Mouse (Mus musculus) spleen, postnatal 10 days (tissue): Measurements from ENCODE around the gene Arhgap15.

ENCODE experiments used
- DNase-seq, 2 experiments: peaks; one replicate each; pipeline ENCODE4 v3.0.0; 2021 to 2022; ENCODE audit warnings: low spot score in 2 of 2

Arhgap15 gene

DNA sequence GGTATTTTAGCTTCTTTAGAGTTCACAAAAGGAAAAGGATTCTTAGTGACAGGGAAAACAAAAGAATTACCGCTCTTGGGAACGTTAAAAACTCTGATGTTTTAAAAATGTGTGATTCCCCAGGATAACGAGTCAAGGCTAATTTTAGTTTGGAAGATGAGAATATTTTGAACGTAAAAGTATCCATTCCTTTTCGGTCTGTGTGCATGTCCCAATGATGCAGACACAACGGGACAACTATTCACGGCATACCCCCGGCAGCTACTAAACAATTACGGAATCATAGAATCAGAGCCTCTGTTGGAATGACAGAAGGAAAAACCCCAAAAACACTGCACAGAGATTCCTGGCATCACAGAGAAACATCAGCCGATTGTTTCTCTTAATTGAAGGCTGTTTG, 281.2 kb downstream of the Arhgap15 start:
- no peak for DNase-seq

DNA sequence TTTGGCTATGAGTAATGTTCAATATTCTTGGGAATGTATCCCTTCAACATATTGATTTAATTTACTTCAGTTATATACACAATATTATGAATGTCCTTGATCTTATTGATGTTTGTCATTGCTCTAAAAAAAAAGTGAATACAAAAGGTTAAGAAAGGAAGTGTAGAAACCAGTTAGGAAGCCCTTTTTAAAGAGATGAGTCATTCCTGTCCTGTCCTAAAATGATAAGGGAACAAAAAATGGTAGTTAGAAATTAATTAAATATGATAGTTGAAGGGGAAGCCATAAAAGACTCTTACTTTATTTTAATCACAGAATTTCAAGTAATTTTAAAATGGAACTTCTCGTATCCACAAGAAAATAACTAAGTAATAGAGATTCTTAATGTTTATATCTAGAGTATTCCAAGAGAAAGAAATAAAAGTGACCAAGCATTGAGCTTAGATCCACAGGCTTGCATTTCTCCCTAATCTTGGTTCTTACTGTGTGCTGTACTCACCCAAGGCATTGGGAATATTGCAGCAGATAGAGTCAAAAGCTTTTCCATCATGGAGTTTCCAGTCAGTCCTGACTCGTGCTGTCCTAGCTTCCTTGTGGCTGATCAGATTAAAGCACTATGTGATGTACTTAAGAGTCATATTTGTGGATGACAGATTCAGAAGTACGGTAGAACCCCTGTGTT, 291.0 kb downstream of the Arhgap15 start:
- DNase-seq, result no peak

DNA sequence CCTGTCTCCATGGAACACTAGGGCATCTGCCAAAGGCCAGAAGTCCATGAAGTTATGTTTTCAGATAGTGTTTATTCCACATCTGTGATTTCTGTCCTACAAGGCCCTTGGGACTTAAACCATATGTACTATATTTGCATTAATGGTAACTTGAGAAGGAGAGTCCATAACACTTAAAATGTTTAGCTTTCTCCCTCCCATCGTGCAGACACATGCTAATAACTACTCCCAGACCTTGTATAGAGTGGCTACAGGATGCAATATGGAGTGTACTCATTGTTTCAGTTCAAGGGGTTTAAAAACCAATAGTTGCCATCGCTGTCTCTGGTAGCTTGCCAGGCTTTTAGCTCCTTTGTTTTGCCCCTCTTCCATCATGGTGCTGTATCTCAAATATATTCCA, 295.5 kb downstream of the Arhgap15 start:
- DNase-seq, result no peak

DNA sequence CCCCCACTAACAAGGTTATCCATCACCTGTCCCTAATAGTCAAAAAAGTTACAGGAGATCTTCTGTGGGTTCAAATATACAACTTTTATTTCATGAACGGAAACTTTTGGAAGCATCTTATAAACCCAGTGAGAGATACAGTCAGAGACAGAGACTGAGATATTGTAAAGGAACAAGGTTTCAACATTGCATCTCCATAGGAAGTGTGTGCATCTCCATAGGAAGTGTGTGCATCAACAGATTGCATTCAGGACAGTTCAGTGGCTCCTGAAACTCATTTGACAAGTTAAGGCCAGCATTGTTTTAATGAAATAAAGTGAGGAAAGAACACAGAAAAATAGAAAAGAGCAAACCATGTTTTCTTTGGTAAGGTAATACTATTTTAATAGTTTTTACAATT, 296.0 kb downstream of the Arhgap15 start:
- DNase-seq, result no peak

DNA sequence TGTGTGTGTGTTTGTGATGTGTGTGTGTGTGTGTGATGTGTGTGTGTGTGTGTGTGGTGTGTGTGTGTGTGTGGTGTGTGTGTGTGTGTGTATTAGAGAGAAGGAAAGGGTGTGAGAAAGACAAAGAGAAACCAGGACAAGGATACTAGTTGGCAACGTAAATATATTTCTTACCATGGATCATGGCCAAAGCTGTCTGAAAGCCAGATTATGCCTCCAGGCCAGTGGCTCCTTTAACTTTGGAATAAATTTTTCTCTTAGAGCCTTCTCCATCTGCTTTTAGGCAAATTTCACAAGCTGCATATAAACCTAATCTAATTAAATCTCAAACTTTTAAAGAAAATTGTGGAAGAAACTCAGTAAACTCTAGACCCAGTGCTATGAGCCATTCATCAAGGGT, 296.6 kb downstream of the Arhgap15 start:
- no peak for DNase-seq

DNA sequence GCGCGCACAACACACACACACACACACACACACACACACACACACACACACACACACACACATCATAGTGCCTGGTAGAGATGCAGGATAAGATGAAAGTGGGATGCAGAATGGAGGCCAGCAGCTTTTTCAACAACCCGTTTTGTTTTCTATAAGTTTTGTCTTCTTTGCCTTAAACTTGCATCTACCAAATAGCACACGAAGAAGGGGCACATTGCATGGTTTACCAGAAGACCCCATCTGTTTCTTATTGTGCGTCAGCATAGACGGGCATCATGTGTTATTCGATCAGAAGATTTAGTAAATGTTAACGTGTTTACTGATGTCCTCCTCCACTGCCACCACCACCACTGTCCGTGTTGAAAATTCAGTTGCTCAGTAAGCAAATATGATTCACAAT, 311.7 kb downstream of the Arhgap15 start:
- no peak for DNase-seq

DNA sequence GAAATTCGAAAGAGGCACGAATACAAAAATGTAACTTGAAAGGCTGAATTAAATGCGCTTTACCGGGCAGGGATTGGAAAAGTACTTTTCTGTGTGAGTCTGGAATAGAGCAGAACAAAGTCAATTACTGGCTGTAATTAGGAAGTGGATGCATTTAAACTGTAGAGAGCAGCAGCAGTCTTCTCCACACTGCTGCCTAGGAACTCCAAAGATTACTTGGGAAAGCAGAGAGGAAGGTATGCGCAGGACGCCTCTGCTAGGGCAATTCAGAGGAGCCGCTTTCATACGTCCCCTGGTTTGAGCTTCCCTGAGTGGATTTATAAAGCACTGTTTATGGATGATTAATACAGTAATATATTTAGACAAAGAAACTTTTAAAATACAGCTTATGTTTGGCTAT, 312.1 kb downstream of the Arhgap15 start:
- no peak for DNase-seq

DNA sequence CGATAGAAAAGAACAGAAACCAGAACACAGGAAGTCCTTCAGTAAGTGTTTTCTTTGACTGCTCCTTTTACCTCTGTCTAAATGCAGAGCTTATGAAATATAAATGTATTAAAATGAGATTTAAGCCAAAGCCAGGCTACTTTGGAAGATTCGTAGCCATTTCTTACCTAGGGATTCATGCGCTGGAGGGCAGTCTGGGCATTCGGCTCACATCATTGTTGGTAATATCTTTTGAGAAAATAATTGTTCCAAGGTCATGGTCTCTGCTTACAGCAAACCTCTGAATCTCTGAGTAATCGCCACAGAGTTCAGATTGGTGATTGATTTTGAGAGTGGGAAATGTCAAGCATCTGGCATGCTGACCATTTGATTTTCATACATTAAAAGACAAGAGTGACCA, 316.4 kb downstream of the Arhgap15 start:
- DNase-seq, result no peak

DNA sequence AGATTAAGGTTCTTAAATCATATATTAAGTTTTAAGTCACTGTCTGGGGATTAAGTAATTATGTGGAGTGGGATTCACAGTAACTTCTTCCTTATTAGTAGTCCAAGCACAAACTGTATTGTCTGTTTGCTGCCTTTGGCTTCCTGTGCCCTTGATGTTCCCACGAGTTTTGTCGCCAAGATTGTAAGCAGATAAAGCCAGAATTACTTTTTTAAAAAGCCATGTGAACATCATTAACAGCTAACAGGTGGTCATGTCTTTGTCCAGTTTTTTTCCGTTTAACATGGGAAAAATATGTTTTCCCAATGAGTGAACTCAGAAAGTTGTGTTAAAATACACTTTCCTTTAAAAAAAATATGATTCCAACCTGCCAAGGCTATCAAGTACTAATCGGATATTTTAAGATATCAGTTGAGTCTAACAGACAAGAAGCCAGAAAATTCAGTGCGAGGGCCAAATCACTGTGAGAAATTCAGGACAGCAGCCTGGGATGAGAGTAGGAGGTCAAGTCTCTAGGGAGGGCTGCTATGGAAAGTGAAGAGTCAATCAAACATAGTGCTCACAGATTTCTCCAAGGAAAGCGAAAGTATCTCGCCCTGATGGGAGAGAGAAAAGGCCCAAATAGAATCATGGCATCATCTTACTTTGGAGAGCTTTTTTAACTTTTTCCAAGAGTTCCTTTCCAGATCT, 319.7 kb downstream of the Arhgap15 start:
- DNase-seq, result no peak

DNA sequence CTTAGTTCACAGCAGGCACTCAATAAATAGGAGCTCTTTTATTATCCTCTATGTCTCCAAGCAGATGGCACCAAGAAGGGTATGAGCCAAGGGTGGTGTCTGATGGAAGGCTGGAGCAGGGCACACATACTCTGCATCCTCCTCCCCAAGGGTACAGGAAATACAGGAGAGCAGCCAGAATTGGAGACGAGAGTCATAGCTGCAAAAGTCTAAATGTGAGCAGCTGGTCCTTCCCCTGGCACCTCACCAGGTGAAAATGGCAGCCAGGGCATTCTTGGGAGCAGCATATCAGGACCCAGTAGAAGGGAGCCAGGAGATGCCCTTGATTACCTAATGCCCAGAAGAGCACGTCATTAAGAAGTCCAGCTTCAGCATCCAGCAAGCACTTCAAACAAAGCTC, 320.3 kb downstream of the Arhgap15 start:
- no peak for DNase-seq

DNA sequence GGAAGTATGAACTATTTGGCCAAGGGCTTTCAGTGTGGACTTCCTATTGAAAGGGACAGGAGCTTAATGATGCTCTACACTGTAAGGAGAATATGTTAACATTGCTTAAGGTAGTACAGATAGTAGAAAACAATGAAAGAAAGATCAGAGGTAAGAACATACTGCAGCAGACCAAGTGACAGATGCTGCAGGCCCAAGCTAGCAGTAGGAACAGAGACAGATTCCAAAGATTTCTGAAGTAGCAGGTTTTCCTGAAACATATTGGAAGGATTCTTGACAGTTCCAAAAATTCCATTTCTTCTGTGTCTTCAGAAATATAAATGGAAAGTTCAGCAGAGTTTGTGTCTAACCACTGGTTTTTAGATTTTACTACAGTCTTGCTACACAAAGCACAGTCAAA, 327.9 kb downstream of the Arhgap15 start:
- no peak for DNase-seq

DNA sequence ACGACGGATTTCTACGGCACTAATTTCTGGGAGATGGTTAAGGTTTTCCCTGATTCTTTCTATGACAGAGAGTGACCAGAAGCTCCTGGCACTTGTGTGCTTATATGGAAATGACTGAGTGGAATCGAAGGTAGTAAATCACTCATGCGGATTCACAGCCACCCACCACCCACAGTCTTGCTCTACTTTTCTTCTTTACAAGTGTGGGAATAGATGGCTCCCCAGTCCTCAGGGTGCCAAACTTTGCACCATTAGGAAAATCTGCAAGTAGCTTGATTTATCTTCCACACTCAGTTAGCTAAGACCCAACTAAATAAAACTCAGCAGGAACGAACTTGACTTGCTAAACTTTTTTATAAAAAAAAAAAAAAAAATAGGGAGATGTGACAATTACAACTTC, 331.9 kb downstream of the Arhgap15 start:
- no peak for DNase-seq

DNA sequence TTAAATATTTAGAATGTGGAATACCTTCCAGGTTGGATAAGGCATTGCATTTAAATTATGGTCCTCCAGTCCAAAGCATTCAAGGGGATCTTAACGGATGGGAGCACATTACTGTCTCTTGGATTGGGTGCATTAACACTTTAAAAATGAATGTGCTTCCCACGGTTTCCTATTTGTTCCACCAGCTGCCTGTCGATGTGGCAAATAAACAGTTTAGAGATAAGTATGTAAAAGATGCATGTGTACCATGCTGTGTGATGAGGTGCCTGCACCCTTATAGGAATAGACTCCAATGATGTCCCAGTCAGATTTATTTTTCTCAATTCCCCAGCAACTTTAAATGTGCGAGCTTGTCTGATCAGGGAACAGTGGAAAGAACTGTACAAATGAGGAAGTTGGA, 332.6 kb downstream of the Arhgap15 start:
- DNase-seq, result no peak

DNA sequence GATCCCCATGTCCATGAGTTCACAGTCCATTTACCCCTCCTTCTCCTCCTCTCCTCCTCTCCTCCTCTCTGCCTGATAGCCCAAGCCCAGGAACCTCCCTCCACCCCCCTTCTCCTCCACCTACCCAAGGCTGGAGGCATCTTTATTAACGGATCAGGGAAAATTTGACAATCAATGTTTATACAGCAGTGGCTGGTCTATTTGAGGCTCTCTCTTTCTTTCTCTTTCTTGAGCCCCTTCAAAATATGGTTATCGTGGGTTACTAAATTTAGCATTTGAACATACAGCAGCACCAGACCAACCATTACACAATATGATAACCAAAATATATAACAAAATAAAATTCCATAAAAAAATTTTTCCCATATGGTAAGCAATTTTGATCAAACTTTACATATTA, 335.8 kb downstream of the Arhgap15 start:
- no peak for DNase-seq

DNA sequence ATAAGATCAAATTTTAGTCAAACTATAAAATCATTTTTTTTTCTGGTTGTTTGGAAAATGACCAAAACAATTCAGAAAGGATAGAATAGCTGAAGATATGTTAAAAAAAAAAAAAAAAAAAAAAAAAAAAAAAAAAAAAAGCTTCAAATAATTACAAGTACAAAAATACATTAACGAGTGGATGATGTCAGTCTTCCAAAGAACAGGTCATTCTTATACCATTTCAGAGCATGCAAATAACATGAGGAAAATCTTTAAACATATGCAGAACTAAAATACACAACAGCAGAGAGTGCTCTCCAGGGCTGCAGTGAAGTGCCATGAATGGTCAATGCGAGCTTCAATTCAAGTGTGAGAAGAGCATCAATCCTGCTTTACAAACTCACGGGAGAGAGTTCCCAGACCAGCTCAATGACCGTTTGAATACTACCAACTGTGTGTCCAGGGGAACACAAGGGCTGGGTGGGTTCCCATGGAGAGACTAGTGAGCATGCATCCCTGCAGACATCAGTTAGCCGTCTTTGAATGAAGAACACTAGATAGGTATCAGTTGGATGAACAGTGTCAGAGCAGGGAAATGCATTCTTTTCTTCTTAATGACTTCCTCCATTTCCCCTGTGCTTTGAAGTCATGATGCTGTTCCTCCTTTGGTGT, 337.9 kb downstream of the Arhgap15 start:
- DNase-seq, result no peak

DNA sequence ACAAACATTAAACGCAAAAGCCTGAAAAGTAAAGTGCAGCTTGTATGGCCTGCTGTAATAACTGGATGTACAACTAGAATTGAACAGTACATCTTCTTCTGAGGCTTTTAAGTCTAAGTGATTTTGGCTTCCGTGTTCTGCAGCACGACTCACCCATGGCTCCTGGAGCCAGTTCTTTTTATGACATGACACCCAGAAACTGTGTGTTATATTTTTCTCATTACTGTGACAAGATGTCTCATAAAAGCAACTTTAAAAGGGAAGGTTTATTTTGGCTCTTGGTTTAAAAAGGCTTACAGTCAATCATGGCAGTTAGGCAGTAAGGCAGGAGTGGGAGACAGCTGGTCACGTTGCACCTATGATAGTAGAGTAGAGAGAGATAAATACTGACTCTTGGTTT, 349.9 kb downstream of the Arhgap15 start:
- DNase-seq, result no peak

DNA sequence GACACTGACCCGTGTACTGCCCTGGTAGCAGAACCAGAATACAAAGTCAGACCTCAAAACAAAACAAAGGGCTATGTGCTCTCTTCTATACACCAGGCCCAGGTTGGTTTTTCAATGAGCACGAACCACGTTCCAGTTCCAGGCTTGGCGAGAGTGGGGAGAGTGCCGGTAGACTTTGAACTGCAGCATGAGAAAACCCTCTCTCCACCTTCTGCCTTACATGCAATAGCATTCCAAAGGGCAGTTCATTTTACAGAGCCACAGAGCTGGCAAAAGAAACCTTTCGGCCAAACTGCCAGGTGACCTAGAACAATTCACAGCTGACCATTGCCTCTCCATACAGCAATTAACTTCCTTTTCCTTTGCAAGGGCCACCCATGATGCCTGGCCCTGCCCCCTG, 353.7 kb downstream of the Arhgap15 start:
- DNase-seq, result no peak

DNA sequence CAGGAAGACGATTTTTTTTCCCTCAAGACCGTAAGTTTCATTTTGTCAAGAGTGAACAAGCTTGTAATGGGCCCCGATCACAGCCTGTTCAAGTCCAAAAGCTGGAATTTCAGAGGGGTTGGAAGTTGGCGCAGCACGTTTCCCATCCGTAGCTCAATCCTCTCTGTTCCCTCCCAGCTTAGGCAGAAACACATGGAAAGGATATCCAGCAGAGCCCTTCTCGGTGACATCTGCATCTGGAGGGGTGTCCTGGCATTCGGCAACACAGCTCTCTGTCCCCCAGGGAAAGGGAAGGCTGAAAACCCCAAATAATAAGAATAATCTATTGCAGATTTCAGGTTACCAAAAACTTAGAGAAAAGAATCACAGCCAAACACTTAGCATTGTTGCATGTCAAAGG, 354.7 kb downstream of the Arhgap15 start:
- no peak for DNase-seq

DNA sequence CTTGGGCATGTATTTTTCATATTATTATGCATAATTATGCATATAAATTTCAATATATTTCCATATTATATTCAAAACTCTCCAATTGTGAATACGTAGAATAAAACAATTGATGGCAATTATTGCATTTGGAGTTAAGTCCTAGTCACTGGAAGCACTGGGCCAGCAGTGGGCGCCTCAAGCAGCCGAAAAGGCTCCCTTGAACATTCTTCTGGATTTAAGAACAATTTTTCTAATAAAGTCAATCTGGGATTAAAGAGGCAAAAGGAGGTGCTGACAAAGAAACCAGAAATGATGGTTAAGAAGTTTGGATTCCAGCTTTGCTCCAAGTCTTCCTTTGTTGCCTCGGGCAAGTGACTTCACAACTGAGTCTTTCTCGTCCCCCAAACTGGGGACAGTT, 355.1 kb downstream of the Arhgap15 start:
- no peak for DNase-seq

DNA sequence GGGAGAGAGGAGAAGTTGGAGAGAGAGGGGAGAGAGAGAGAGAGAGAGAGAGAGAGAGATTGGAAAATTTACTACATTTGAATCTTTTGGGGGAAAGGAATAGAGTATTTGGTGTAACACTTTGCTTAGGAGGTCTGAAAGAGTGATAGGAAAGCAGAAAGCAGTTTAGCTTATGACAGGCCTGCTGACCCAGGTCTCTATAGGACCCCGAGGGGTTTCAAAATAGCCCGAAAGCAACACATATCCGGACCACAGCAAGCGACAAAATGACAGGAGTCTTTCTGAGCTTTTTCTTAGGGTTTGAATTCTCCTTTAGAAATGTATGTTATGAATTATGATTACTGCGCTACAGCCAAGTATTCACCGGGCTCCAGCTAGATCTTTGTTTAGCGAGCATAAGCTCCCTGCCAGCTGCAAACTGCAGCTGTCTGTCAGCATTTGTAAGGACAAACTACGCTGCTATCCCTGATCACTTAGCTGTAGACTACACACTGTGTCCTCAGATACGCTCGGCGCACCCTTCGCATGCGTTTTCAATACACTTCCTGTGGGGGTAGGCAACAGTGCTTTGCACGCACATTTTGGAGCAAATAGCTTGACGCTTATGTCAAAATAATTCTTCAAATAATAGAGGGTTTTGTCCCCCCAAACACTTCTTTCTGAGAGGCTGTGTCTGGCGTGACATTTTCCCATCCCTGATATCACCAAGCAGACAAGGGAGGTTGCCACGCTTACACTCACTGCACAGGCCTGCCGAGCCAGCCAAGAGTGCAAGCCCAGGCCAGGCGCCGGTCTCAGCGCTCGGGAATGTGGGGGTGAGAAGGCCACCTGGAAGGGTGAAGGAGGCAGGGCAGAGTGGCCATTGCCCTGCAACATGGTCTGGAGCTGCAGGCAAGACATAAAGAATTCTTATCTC, 355.9 kb downstream of the Arhgap15 start:
- no peak for DNase-seq

DNA sequence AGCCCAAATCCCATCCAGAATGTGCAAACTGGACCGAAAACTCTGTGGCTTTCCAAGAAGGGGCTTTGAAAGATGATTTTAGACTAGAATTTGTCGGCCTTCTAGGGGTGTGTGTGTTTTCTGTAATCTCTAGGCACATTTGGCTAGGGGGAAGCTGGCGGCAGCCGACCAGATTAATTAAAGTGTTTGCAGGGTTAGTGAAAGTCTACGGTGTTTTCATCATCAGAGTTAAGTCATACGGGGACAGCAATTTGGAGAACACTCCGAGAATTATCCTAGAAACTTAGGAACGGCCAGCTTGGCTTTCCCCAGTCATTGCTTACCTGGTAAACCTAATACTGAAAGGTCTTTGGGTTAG, 356.6 kb downstream of the Arhgap15 start:
- DNase-seq, result no peak

DNA sequence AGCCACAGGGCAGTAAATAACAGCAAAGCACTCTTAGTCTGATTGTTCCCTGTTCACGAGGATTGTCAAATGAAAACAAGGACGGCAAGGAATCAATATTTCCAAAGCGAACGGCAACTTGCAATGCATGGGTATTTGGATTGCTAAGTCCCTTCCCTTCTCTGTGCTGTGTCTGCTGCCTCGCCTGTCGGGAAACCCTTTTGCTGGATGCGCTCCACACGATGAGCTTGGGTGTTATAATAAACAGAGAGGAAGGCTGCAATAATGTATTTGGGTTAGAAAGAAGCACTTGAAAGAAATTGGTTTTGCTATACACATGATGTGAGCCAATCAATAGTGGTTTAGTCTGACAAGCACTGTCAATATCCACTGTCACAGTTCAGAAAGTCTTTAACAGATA, 357.7 kb downstream of the Arhgap15 start:
- DNase-seq, result no peak
